Mouse (Mus musculus): ENCODE data around the gene Mast4. TPM values are rescaled to one million over a fixed set of nuclear protein-coding genes. Genes with fewer than 3 reads are reported as not detected.
A peak's percentile ranks its signal among the peaks of the same experiment; 100 is the strongest.

The Mast4 gene
- polyA plus RNA-seq, 1 experiment from 2014 or later, result 24.7 TPM

- H3K27ac ChIP-seq, result no peak overlapping the region
- ATAC-seq (replicated peaks; ENCODE audit: low FRiP score), result no peak
- no peaks in the 10 kb centered on the region for H3K27me3 ChIP-seq
- H3K4me1 ChIP-seq, result peaks cover 71% of the 10 kb centered on the region
- WGBS, result 35% methylated on average over 8 of the region's 8 CpGs
- H3K9me3 ChIP-seq (replicated peaks), result no peaks in the 10 kb centered on the region
- H3K9ac ChIP-seq, result no peak overlapping the region
- H3K4me2 ChIP-seq, result no peak overlapping the region
- no peaks in the 10 kb centered on the region for H3K36me3 ChIP-seq
- no peak overlapping the region for H3K4me3 ChIP-seq (replicated peaks)
These were observed 433.8 kb downstream of the Mast4 start for GRCm38 (mm10) chr13:102900531-102900930.

GRCm38 (mm10) chr13:102900083-102900420, 434.2 kb downstream of the Mast4 start:
- Histone ChIP-seq H3K9me3 (replicated peaks) (no peaks in the 10 kb centered on the region), H3K36me3 (no peaks in the 10 kb centered on the region), H3K27me3 (no peaks in the 10 kb centered on the region), H3K4me1 (peaks cover 73% of the 10 kb centered on the region), H3K9ac (no peak overlapping the region), H3K4me2 (no peak overlapping the region), H3K4me3 (replicated peaks) (no peak overlapping the region), H3K27ac (no peak overlapping the region)
- 38% methylated on average over 2 of the region's 2 CpGs for WGBS
- no peak for ATAC-seq (replicated peaks; ENCODE audit: low FRiP score)

- Histone ChIP-seq H3K27ac (peak overlapping the region; percentile 81), H3K36me3 (no peaks in the 10 kb centered on the region), H3K27me3 (no peaks in the 10 kb centered on the region), H3K4me1 (peaks cover 76% of the 10 kb centered on the region), H3K9ac (no peak overlapping the region), H3K9me3 (replicated peaks) (no peaks in the 10 kb centered on the region), H3K4me3 (replicated peaks) (no peak overlapping the region), H3K4me2 (peak overlapping the region; percentile 35)
- WGBS, result 35% methylated on average over 9 of the region's 9 CpGs
- peak; percentile 63 for ATAC-seq (replicated peaks; ENCODE audit: low FRiP score)
These were observed 434.8 kb downstream of the Mast4 start for GRCm38 (mm10) chr13:102899253-102900082.

- no peaks in the 10 kb centered on the region for H3K9me3 ChIP-seq (replicated peaks)
- peak overlapping the region; percentile 81 for H3K27ac ChIP-seq
- 39% methylated on average over 15 of the region's 15 CpGs for WGBS
- no peak overlapping the region for H3K4me3 ChIP-seq (replicated peaks)
- H3K9ac ChIP-seq, result peak overlapping the region; percentile 14; the same call in 1 of the 2 replicates
- H3K4me2 ChIP-seq, result peak overlapping the region; percentile 35
- ATAC-seq (replicated peaks; ENCODE audit: low FRiP score), result peak; percentile 78
- no peaks in the 10 kb centered on the region for H3K27me3 ChIP-seq
- peaks cover 78% of the 10 kb centered on the region for H3K4me1 ChIP-seq
- no peaks in the 10 kb centered on the region for H3K36me3 ChIP-seq
These were observed 435.7 kb downstream of the Mast4 start for GRCm38 (mm10) chr13:102898374-102899131.

GRCm38 (mm10) chr13:102896322-102896721, 438.0 kb downstream of the Mast4 start:
- H3K36me3 ChIP-seq, result no peaks in the 10 kb centered on the region
- H3K27ac ChIP-seq, result no peak overlapping the region
- no peak overlapping the region for H3K4me2 ChIP-seq
- H3K27me3 ChIP-seq, result no peaks in the 10 kb centered on the region
- no peak overlapping the region for H3K4me3 ChIP-seq (replicated peaks)
- H3K9ac ChIP-seq, result no peak overlapping the region
- H3K9me3 ChIP-seq (replicated peaks), result no peaks in the 10 kb centered on the region
- H3K4me1 ChIP-seq, result peaks cover 72% of the 10 kb centered on the region
- no peak for ATAC-seq (replicated peaks; ENCODE audit: low FRiP score)

GRCm38 (mm10) chr13:102895894-102896293, 438.4 kb downstream of the Mast4 start:
- Histone ChIP-seq H3K27ac (no peak overlapping the region), H3K4me3 (replicated peaks) (no peak overlapping the region), H3K4me2 (no peak overlapping the region), H3K27me3 (no peaks in the 10 kb centered on the region), H3K9me3 (replicated peaks) (no peaks in the 10 kb centered on the region), H3K4me1 (peaks cover 68% of the 10 kb centered on the region), H3K9ac (no peak overlapping the region), H3K36me3 (no peaks in the 10 kb centered on the region)
- no peak for ATAC-seq (replicated peaks; ENCODE audit: low FRiP score)
- 72% methylated on average over 6 of the region's 6 CpGs for WGBS

- no peaks in the 10 kb centered on the region for H3K27me3 ChIP-seq
- 0 out of 2 replicates have a peak overlapping the region, but pooled peaks have one; percentile 6 for H3K4me3 ChIP-seq (replicated peaks)
- peaks cover 65% of the 10 kb centered on the region for H3K4me1 ChIP-seq
- peak overlapping the region; percentile 27; the same call in 1 of the 2 replicates for H3K27ac ChIP-seq
- H3K9ac ChIP-seq, result no peak overlapping the region
- no peaks in the 10 kb centered on the region for H3K36me3 ChIP-seq
- no peaks in the 10 kb centered on the region for H3K9me3 ChIP-seq (replicated peaks)
- WGBS, result 25% methylated on average over 15 of the region's 15 CpGs
- no peak for ATAC-seq (replicated peaks; ENCODE audit: low FRiP score)
- H3K4me2 ChIP-seq, result peak overlapping the region; percentile 31
These were observed 439.7 kb downstream of the Mast4 start for GRCm38 (mm10) chr13:102894287-102895234.

- H3K27ac ChIP-seq, result no peak overlapping the region
- no peaks in the 10 kb centered on the region for H3K27me3 ChIP-seq
- no peaks in the 10 kb centered on the region for H3K9me3 ChIP-seq (replicated peaks)
- H3K4me1 ChIP-seq, result peaks cover 56% of the 10 kb centered on the region
- WGBS, result 86% methylated on average over 3 of the region's 3 CpGs
- no peak overlapping the region for H3K9ac ChIP-seq
- H3K36me3 ChIP-seq, result no peaks in the 10 kb centered on the region
- no peak overlapping the region for H3K4me2 ChIP-seq
- no peak for ATAC-seq (replicated peaks; ENCODE audit: low FRiP score)
- no peak overlapping the region for H3K4me3 ChIP-seq (replicated peaks)
These were observed 441.5 kb downstream of the Mast4 start for GRCm38 (mm10) chr13:102892783-102893182.

GRCm38 (mm10) chr13:102889989-102890388, 444.3 kb downstream of the Mast4 start:
- H3K9me3 ChIP-seq (replicated peaks), result no peaks in the 10 kb centered on the region
- peaks cover 34% of the 10 kb centered on the region for H3K4me1 ChIP-seq
- H3K4me2 ChIP-seq, result peak overlapping the region; percentile 31
- H3K9ac ChIP-seq, result no peak overlapping the region
- no peaks in the 10 kb centered on the region for H3K27me3 ChIP-seq
- no peaks in the 10 kb centered on the region for H3K36me3 ChIP-seq
- peak overlapping the region; percentile 82 for H3K27ac ChIP-seq
- 57% methylated on average over 10 of the region's 10 CpGs for WGBS
- peak; percentile 55 for ATAC-seq (replicated peaks; ENCODE audit: low FRiP score)
- H3K4me3 ChIP-seq (replicated peaks), result no peak overlapping the region

GRCm38 (mm10) chr13:102889537-102889936, 444.8 kb downstream of the Mast4 start:
- peak; percentile 84 for ATAC-seq (replicated peaks; ENCODE audit: low FRiP score)
- WGBS, result 48% methylated on average over 13 of the region's 13 CpGs
- Histone ChIP-seq H3K27ac (peak overlapping the region; percentile 82), H3K4me3 (replicated peaks) (no peak overlapping the region), H3K4me2 (peak overlapping the region; percentile 31), H3K9ac (no peak overlapping the region), H3K9me3 (replicated peaks) (no peaks in the 10 kb centered on the region), H3K4me1 (peaks cover 30% of the 10 kb centered on the region), H3K27me3 (no peaks in the 10 kb centered on the region), H3K36me3 (no peaks in the 10 kb centered on the region)

GRCm38 (mm10) chr13:102888895-102889490, 445.3 kb downstream of the Mast4 start:
- peak overlapping the region; percentile 82 for H3K27ac ChIP-seq
- H3K36me3 ChIP-seq, result no peaks in the 10 kb centered on the region
- H3K4me1 ChIP-seq, result peaks cover 25% of the 10 kb centered on the region
- H3K4me3 ChIP-seq (replicated peaks), result no peak overlapping the region
- H3K9ac ChIP-seq, result no peak overlapping the region
- ATAC-seq (replicated peaks; ENCODE audit: low FRiP score), result no peak
- H3K27me3 ChIP-seq, result no peaks in the 10 kb centered on the region
- peak overlapping the region; percentile 31 for H3K4me2 ChIP-seq
- WGBS, result 75% methylated on average over 15 of the region's 15 CpGs
- H3K9me3 ChIP-seq (replicated peaks), result no peaks in the 10 kb centered on the region
